Mouse (Mus musculus): Measurements from ENCODE around the gene Dgcr2. TPM values are rescaled to one million over a fixed set of nuclear protein-coding genes. Genes with fewer than 3 reads are reported as not detected.

Dgcr2 gene
- polyA plus RNA-seq, 1 experiment from 2014 or later, result 86.0 TPM

DNA sequence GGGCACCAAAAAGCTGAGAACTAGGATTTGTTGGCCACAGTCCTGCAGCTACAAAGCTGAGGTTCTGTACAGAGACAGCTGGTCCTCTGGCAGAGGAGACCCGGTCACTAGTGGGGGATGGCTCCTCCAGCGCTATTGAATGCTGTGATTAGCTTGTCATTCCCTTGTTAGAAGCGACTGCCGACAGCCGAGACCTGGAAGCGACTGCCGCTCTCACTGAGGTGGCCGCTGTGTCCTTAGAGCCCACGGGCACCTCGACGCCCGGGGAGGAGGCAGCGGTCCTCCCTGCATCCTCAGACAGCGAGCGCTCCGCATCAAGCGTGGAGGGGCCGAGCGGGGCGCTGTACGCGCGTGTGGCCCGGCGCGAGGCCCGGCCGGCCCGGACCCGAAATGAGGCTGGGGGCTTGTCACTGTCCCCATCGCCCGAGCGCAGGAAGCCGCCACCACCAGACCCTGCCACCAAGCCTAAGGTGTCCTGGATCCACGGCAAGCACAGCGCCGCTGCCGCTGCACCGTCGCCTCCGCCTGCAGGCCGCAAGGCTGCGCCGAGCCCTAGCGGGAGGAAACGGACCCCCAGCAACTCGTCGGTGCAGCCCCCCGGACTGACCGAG is 91.7 kb downstream of the Dgcr2 start:
- Histone ChIP-seq H3K4me2 (replicated peaks) (peak overlapping the region; percentile 81), H3K4me3 (replicated peaks) (peak overlapping the region; percentile 44), H3K27me3 (peaks cover 34% of the 10 kb centered on the region), H3K9ac (peak overlapping the region; percentile 45), H3K4me1 (peaks cover 92% of the 10 kb centered on the region), H3K27ac (replicated peaks) (peak overlapping the region; percentile 91), H3K36me3 (no peaks in the 10 kb centered on the region; the same call in 1 of the 2 replicates), H3K9me3 (replicated peaks) (no peaks in the 10 kb centered on the region)
- ATAC-seq (ENCODE audit: insufficient number of reproducible peaks, low FRiP score, low TSS enrichment, low read depth), result no peak
- WGBS, result 7% methylated on average over 50 of the region's 50 CpGs

GRCm38 (mm10) chr16:17804982-17805381 is 93.4 kb downstream of the Dgcr2 start:
- Histone ChIP-seq H3K4me3 (replicated peaks) (peak overlapping the region; percentile 37), H3K4me1 (peaks cover 96% of the 10 kb centered on the region), H3K36me3 (no peaks in the 10 kb centered on the region; the same call in 1 of the 2 replicates), H3K27me3 (peaks cover 39% of the 10 kb centered on the region), H3K9me3 (replicated peaks) (no peaks in the 10 kb centered on the region), H3K9ac (no peak overlapping the region), H3K4me2 (replicated peaks) (peak overlapping the region; percentile 81), H3K27ac (replicated peaks) (peak overlapping the region; percentile 91)
- 20% methylated on average over 7 of the region's 7 CpGs for WGBS
- ATAC-seq (ENCODE audit: insufficient number of reproducible peaks, low FRiP score, low TSS enrichment, low read depth), result no peak

DNA sequence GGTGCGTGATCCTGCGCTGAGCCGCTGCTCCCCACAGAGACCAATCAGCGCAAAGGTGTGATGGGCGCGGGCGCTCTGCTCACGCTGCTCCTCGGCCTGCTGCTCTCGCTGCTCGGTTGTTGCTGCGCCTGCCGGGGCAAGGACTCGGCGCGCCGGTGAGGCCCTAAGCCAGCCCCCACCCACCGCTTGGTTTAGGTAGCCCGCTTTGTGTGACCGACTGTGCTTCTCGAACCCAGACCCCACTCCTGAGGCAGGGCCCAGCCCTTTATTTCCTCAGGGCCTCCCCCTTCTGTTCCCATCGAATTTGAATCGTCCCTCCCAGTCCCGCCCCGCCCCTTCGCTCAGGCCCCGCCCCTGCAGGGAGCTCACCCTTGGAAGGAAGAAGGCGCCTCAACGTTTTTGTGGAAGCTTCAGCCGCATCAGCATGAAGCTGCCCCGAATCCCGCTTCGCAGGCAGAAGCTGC is 93.9 kb downstream of the Dgcr2 start:
- H3K27ac ChIP-seq (replicated peaks), result peak overlapping the region; percentile 91
- 7% methylated on average over 33 of the region's 33 CpGs for WGBS
- peak overlapping the region; percentile 81 for H3K4me2 ChIP-seq (replicated peaks)
- H3K27me3 ChIP-seq, result peaks cover 39% of the 10 kb centered on the region
- ATAC-seq (ENCODE audit: insufficient number of reproducible peaks, low FRiP score, low TSS enrichment, low read depth), result peak; percentile 43
- H3K36me3 ChIP-seq, result no peaks in the 10 kb centered on the region; the same call in 1 of the 2 replicates
- H3K4me3 ChIP-seq (replicated peaks), result peak overlapping the region; percentile 37
- no peaks in the 10 kb centered on the region for H3K9me3 ChIP-seq (replicated peaks)
- H3K9ac ChIP-seq, result 0 out of 2 replicates have a peak overlapping the region, but pooled peaks have one; percentile 21
- peaks cover 96% of the 10 kb centered on the region for H3K4me1 ChIP-seq

DNA sequence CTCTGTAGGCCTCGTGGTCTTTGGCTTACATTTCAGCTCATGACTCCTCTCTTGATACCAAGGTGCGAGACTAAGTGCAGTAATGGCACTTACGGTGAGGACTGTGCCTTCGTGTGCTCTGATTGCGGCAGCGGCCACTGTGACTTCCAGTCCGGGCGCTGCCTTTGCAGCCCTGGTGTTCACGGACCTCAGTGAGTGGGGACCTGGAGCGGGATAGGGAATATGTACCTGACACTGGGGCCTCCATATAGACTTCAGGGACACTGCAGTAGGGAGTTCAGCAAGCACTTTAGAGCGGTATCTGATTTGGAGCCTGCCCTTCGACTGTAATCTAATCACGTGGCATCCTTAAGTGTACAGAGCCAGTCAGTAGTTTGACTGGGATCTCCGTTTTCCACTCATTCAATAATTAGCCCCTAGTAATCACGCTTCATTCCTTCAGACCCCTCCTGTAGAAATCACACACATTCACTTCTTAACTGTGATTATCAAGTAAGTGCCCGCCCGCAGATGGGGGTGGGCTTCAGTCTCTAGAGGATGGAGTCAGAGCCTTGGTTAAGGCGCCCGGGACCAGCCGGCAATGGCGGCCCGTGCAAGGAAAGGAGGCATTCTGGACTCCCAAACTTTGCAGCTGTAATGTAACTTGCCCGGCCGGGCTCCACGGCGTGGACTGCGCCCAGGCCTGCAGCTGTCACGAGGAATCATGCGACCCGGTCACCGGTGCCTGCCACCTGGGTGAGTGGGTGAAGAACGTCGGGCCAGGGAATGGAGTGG is 94.5 kb downstream of the Dgcr2 start:
- Histone ChIP-seq H3K4me3 (replicated peaks) (peak overlapping the region; percentile 37), H3K4me2 (replicated peaks) (peak overlapping the region; percentile 81), H3K4me1 (peaks cover 97% of the 10 kb centered on the region), H3K9me3 (replicated peaks) (no peaks in the 10 kb centered on the region), H3K36me3 (no peaks in the 10 kb centered on the region; the same call in 1 of the 2 replicates), H3K27ac (replicated peaks) (peak overlapping the region; percentile 91), H3K27me3 (peaks cover 39% of the 10 kb centered on the region), H3K9ac (0 out of 2 replicates have a peak overlapping the region, but pooled peaks have one; percentile 21)
- WGBS, result 27% methylated on average over 33 of the region's 33 CpGs
- ATAC-seq (ENCODE audit: insufficient number of reproducible peaks, low FRiP score, low TSS enrichment, low read depth), result no peak

GRCm38 (mm10) chr16:17802839-17803674 is 95.3 kb downstream of the Dgcr2 start:
- no peak for ATAC-seq (ENCODE audit: insufficient number of reproducible peaks, low FRiP score, low TSS enrichment, low read depth)
- Histone ChIP-seq H3K27me3 (peaks cover 39% of the 10 kb centered on the region), H3K27ac (replicated peaks) (peak overlapping the region; percentile 91; the same call in 1 of the 2 replicates), H3K4me3 (replicated peaks) (peak overlapping the region; percentile 28), H3K4me2 (replicated peaks) (peak overlapping the region; percentile 81), H3K36me3 (no peaks in the 10 kb centered on the region; the same call in 1 of the 2 replicates), H3K9me3 (replicated peaks) (no peaks in the 10 kb centered on the region), H3K4me1 (peaks cover 95% of the 10 kb centered on the region), H3K9ac (peak overlapping the region; percentile 21; the same call in 1 of the 2 replicates)
- WGBS, result 9% methylated on average over 83 of the region's 83 CpGs

GRCm38 (mm10) chr16:17802456-17802838 is 95.9 kb downstream of the Dgcr2 start:
- Histone ChIP-seq H3K36me3 (no peaks in the 10 kb centered on the region; the same call in 1 of the 2 replicates), H3K27ac (replicated peaks) (no peak overlapping the region), H3K9ac (no peak overlapping the region; the same call in 1 of the 2 replicates), H3K27me3 (peaks cover 39% of the 10 kb centered on the region), H3K4me2 (replicated peaks) (peak overlapping the region; percentile 81), H3K4me1 (peaks cover 90% of the 10 kb centered on the region), H3K4me3 (replicated peaks) (peak overlapping the region; percentile 28), H3K9me3 (replicated peaks) (no peaks in the 10 kb centered on the region)
- no peak for ATAC-seq (ENCODE audit: insufficient number of reproducible peaks, low FRiP score, low TSS enrichment, low read depth)
- 22% methylated on average over 18 of the region's 18 CpGs for WGBS

GRCm38 (mm10) chr16:17801777-17802455 is 96.4 kb downstream of the Dgcr2 start:
- WGBS, result 21% methylated on average over 7 of the region's 7 CpGs
- H3K9ac ChIP-seq, result no peak overlapping the region
- H3K36me3 ChIP-seq, result no peaks in the 10 kb centered on the region; the same call in 1 of the 2 replicates
- peaks cover 85% of the 10 kb centered on the region for H3K4me1 ChIP-seq
- ATAC-seq (ENCODE audit: insufficient number of reproducible peaks, low FRiP score, low TSS enrichment, low read depth), result no peak
- 0 out of 2 replicates have a peak overlapping the region, but pooled peaks have one; percentile 28 for H3K4me3 ChIP-seq (replicated peaks)
- H3K27ac ChIP-seq (replicated peaks), result no peak overlapping the region
- peaks cover 39% of the 10 kb centered on the region for H3K27me3 ChIP-seq
- peak overlapping the region; percentile 81 for H3K4me2 ChIP-seq (replicated peaks)
- no peaks in the 10 kb centered on the region for H3K9me3 ChIP-seq (replicated peaks)

DNA sequence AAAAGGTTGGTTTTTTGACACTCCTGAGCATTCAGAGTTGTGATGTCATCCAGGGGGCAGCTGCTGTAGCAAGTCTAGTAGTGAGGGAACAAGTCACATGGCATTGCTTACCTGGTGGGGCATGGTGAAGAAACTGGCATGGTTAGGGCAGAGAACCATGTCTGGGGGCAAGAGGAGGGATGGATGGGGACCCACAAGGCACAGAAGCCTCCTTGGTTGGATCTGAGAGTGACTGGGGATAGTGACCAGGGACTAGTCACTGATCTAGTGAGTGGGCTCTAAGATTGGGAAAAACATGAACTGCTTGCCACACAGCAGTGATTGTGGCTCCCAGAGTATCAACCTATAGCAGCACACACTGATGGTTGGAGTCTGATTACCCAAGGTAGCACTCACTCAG is 98.8 kb downstream of the Dgcr2 start:
- Histone ChIP-seq H3K27me3 (peaks cover 26% of the 10 kb centered on the region), H3K9me3 (replicated peaks) (no peaks in the 10 kb centered on the region), H3K4me3 (replicated peaks) (peak overlapping the region; percentile 70), H3K4me1 (peaks cover 77% of the 10 kb centered on the region), H3K4me2 (replicated peaks) (peak overlapping the region; percentile 55), H3K9ac (no peak overlapping the region), H3K27ac (replicated peaks) (no peak overlapping the region), H3K36me3 (no peaks in the 10 kb centered on the region)
- no peak for ATAC-seq (ENCODE audit: insufficient number of reproducible peaks, low FRiP score, low TSS enrichment, low read depth)

- Histone ChIP-seq H3K4me2 (replicated peaks) (peak overlapping the region; percentile 55), H3K9me3 (replicated peaks) (no peaks in the 10 kb centered on the region), H3K4me3 (replicated peaks) (peak overlapping the region; percentile 70), H3K27ac (replicated peaks) (peak overlapping the region; percentile 97), H3K9ac (peak overlapping the region; percentile 89), H3K4me1 (peaks cover 66% of the 10 kb centered on the region), H3K27me3 (peaks cover 23% of the 10 kb centered on the region), H3K36me3 (0 out of 2 replicates have a peak, but pooled peaks cover under 1% of the 10 kb centered on the region)
- peak; percentile 75 for ATAC-seq (ENCODE audit: insufficient number of reproducible peaks, low FRiP score, low TSS enrichment, low read depth)
- WGBS, result 3% methylated on average over 45 of the region's 45 CpGs
Measured at GRCm38 (mm10) chr16:17798321-17799180, 99.8 kb downstream of the Dgcr2 start.
